Mouse (Mus musculus) bone marrow macrophage, adult 2 months (primary cell): ENCODE results near the gene Nr0b1.

Source experiments
- CTCF ChIP-seq: IDR thresholded peaks from 2 replicates; pipeline ENCODE4 v1.5.1; 2012; ENCODE audit warnings: low read depth, mild to moderate bottlenecking, low read length, moderate library complexity
- POLR2A ChIP-seq: IDR thresholded peaks from 2 replicates; pipeline ENCODE4 v1.6.1; 2012; ENCODE audit warnings: mild to moderate bottlenecking, low read depth, low read length, borderline replicate concordance

DNA sequence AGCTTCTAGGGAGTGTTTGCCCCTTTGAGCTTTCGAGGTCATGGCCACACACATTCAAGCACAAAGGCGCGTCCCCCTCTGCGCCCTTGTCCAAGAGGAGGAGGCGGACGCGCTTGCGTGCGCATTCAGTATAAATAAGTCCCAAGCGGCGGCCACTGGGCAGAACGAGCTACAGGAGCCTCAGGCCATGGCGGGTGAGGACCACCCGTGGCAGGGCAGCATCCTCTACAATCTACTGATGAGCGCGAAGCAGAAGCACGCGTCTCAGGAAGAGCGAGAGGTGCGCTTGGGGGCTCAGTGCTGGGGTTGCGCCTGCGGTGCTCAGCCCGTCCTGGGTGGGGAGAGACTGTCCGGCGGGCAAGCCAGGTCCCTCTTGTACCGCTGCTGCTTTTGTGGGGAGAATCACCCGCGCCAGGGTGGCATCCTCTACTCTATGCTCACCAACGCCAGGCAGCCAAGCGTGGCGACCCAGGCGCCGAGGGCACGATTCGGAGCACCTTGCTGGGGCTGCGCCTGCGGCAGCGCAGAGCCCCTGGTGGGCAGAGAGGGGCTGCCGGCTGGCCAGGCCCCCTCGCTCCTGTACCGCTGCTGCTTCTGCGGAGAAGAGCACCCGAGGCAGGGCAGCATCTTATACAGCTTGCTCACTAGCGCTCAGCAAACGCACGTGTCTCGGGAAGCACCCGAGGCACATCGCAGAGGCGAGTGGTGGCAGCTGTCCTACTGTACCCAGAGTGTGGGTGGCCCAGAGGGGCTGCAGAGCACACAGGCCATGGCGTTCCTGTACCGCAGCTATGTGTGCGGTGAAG is at the start of gene Nr0b1:
- no peak for TF ChIP-seq POLR2A
- no peak for TF ChIP-seq CTCF
